Mouse (Mus musculus) stomach, embryonic 14.5 days (tissue): Measurements from ENCODE around the gene Rere. TPM values are rescaled to one million over a fixed set of nuclear protein-coding genes. Genes with fewer than 3 reads are reported as not detected.

Experiments used
- ATAC-seq: fragments of 200-750 bp; cut with Nextera tagmentation; 2 replicates; pipeline ENCODE4 v1.8.0; 2017; ENCODE audit warnings: low read depth, moderate TSS enrichment; ENCODE audit not compliant: insufficient number of reproducible peaks, insufficient read depth, low FRiP score
- H3K27ac ChIP-seq: fragments of 300-500 bp; sonication (generic); 2 replicates; pipeline ENCODE4 v1.5.1; 2014; ENCODE audit warnings: mild to moderate bottlenecking, low read length, moderate library complexity, mixed read lengths
- H3K27me3 ChIP-seq: fragments of 300-500 bp; sonication (generic); 2 replicates; pipeline ENCODE4 v1.6.1; 2014; ENCODE audit warnings: low read length, control low read depth, mixed read lengths; ENCODE audit not compliant: control insufficient read depth, insufficient read depth
- H3K36me3 ChIP-seq: fragments of 300-500 bp; sonication (generic); 2 replicates; pipeline ENCODE4 v1.6.1; 2014; ENCODE audit warnings: mild to moderate bottlenecking, control low read depth, low read length, moderate library complexity, mixed read lengths; ENCODE audit not compliant: control insufficient read depth, insufficient read depth
- H3K4me1 ChIP-seq: fragments of 300-500 bp; sonication (generic); 2 replicates; pipeline ENCODE4 v1.6.1; 2014; ENCODE audit warnings: low read length, control low read depth, mixed read lengths; ENCODE audit not compliant: control insufficient read depth, insufficient read depth
- H3K4me2 ChIP-seq: fragments of 300-500 bp; sonication (generic); replicated peaks from 2 replicates; pipeline ENCODE4 v1.6.1; 2014; ENCODE audit warnings: low read depth, low read length, control low read depth
- H3K4me3 ChIP-seq: fragments of 300-500 bp; sonication (generic); 2 replicates; pipeline ENCODE4 v1.5.1; 2014; ENCODE audit warnings: low read depth, low read length, control low read depth
- H3K9ac ChIP-seq: fragments of 300-500 bp; sonication (generic); replicated peaks from 2 replicates; pipeline ENCODE4 v1.6.1; 2014; ENCODE audit warnings: low read depth, mild to moderate bottlenecking, control low read depth, low read length, moderate library complexity, mixed read lengths
- H3K9me3 ChIP-seq: fragments of 300-500 bp; sonication (generic); 2 replicates; pipeline ENCODE4 v1.6.1; 2016; ENCODE audit warnings: low read depth, low read length, control low read depth; ENCODE audit not compliant: control insufficient read depth
- WGBS: fragments of 180-500 bp; shearing (Covaris S2); extraction: QIAGEN DNeasy Blood & Tissue Kit; methylation state at CpG from one replicate; pipeline ENCODE4 v1.1.7; 2014; 5-methylcytosine and 5-hydroxymethylcytosine counted together
- polyA plus RNA-seq: library from polyadenylated mRNA; unstranded; fragments of >200 nt; fragmentation: Nextera tagmentation; extraction: Ambion mirVana; gene quantifications from 2 replicates; pipeline ENCODE4 v1.2.1, GENCODE M21; 2014

Gene Rere
- polyA plus RNA-seq, 1 experiment from 2014 or later: 41.1 TPM

GRCm38 (mm10) chr4:150302726-150303125 lies 21.3 kb downstream of the Rere start:
- 89% methylated on average over 8 of the region's 8 CpGs for WGBS
- H3K9ac ChIP-seq: no peak overlapping the region
- ATAC-seq: no peak
- H3K4me2 ChIP-seq: no peak overlapping the region
- H3K4me3 ChIP-seq: no peak overlapping the region
- H3K9me3 ChIP-seq: no peaks in the 10 kb centered on the region
- 0 out of 2 replicates have a peak, but pooled peaks cover 3% of the 10 kb centered on the region for H3K4me1 ChIP-seq
- H3K36me3 ChIP-seq: no peaks in the 10 kb centered on the region
- H3K27me3 ChIP-seq: no peaks in the 10 kb centered on the region
- no peak overlapping the region for H3K27ac ChIP-seq

- WGBS: 58% methylated on average over 2 of the region's 2 CpGs
- peak; percentile 65 for ATAC-seq
- Histone ChIP-seq H3K4me3 (no peak overlapping the region), H3K36me3 (no peaks in the 10 kb centered on the region), H3K9me3 (no peaks in the 10 kb centered on the region), H3K27ac (no peak overlapping the region), H3K27me3 (no peaks in the 10 kb centered on the region), H3K4me1 (peaks cover 10% of the 10 kb centered on the region; the same call in 1 of the 2 replicates), H3K9ac (no peak overlapping the region), H3K4me2 (no peak overlapping the region)
Measured at GRCm38 (mm10) chr4:150306701-150307100, 25.3 kb downstream of the Rere start.

- Histone ChIP-seq H3K4me3 (no peak overlapping the region), H3K36me3 (no peaks in the 10 kb centered on the region), H3K9me3 (no peaks in the 10 kb centered on the region), H3K27me3 (no peaks in the 10 kb centered on the region), H3K4me2 (no peak overlapping the region), H3K4me1 (peaks cover 10% of the 10 kb centered on the region; the same call in 1 of the 2 replicates), H3K9ac (no peak overlapping the region), H3K27ac (no peak overlapping the region; the same call in 1 of the 2 replicates)
- no peak for ATAC-seq
- 83% methylated on average over 1 of the region's 1 CpGs for WGBS
Measured at GRCm38 (mm10) chr4:150307226-150307625, 25.8 kb downstream of the Rere start.

GRCm38 (mm10) chr4:150311431-150311830 lies 30.0 kb downstream of the Rere start:
- no peak overlapping the region for H3K4me3 ChIP-seq
- no peak overlapping the region; the same call in 1 of the 2 replicates for H3K27ac ChIP-seq

GRCm38 (mm10) chr4:150312646-150313045 lies 31.2 kb downstream of the Rere start:
- H3K9ac ChIP-seq: no peak overlapping the region
- no peaks in the 10 kb centered on the region for H3K9me3 ChIP-seq
- no peaks in the 10 kb centered on the region for H3K36me3 ChIP-seq
- no peak for ATAC-seq
- H3K4me2 ChIP-seq: no peak overlapping the region
- peaks cover 7% of the 10 kb centered on the region; the same call in 1 of the 2 replicates for H3K4me1 ChIP-seq
- H3K27me3 ChIP-seq: no peaks in the 10 kb centered on the region
- H3K4me3 ChIP-seq: no peak overlapping the region
- no peak overlapping the region for H3K27ac ChIP-seq
- 88% methylated on average over 2 of the region's 2 CpGs for WGBS

More at GRCm38 (mm10) chr4:150311431-150311830, 30.0 kb downstream of the Rere start:
- 60% methylated on average over 2 of the region's 2 CpGs for WGBS
- no peak overlapping the region for H3K4me2 ChIP-seq
- H3K9ac ChIP-seq: no peak overlapping the region
- H3K27me3 ChIP-seq: no peaks in the 10 kb centered on the region
- peaks cover 10% of the 10 kb centered on the region; the same call in 1 of the 2 replicates for H3K4me1 ChIP-seq
- ATAC-seq: no peak
- H3K9me3 ChIP-seq: no peaks in the 10 kb centered on the region
- no peaks in the 10 kb centered on the region for H3K36me3 ChIP-seq

- H3K4me3 ChIP-seq: no peak overlapping the region
- ATAC-seq: no peak
- no peaks in the 10 kb centered on the region for H3K27me3 ChIP-seq
- H3K9ac ChIP-seq: no peak overlapping the region
- no peaks in the 10 kb centered on the region for H3K36me3 ChIP-seq
- 95% methylated on average over 19 of the region's 19 CpGs for WGBS
- no peaks in the 10 kb centered on the region for H3K9me3 ChIP-seq
- 0 out of 2 replicates have a peak, but pooled peaks cover 3% of the 10 kb centered on the region for H3K4me1 ChIP-seq
- H3K27ac ChIP-seq: no peak overlapping the region
- H3K4me2 ChIP-seq: no peak overlapping the region
Measured at GRCm38 (mm10) chr4:150315301-150315700, 33.9 kb downstream of the Rere start.

GRCm38 (mm10) chr4:150316546-150316945 lies 35.1 kb downstream of the Rere start:
- Histone ChIP-seq H3K9ac (no peak overlapping the region), H3K27ac (no peak overlapping the region), H3K4me2 (no peak overlapping the region), H3K4me3 (no peak overlapping the region), H3K36me3 (no peaks in the 10 kb centered on the region), H3K4me1 (no peaks in the 10 kb centered on the region), H3K27me3 (no peaks in the 10 kb centered on the region), H3K9me3 (no peaks in the 10 kb centered on the region)
- ATAC-seq: no peak
- WGBS: 90% methylated on average over 1 of the region's 1 CpGs

GRCm38 (mm10) chr4:150325046-150325801 lies 43.8 kb downstream of the Rere start:
- Histone ChIP-seq H3K4me2 (no peak overlapping the region), H3K36me3 (no peaks in the 10 kb centered on the region), H3K27me3 (no peaks in the 10 kb centered on the region), H3K4me3 (no peak overlapping the region), H3K9ac (no peak overlapping the region), H3K9me3 (no peaks in the 10 kb centered on the region), H3K4me1 (peaks cover 5% of the 10 kb centered on the region; the same call in 1 of the 2 replicates), H3K27ac (no peak overlapping the region)
- WGBS: 61% methylated on average over 3 of the region's 3 CpGs
- ATAC-seq: no peak
